Mouse (Mus musculus) CH12.LX (cell line): ENCODE measurements around the gene Clk3.

Source experiments
- ETS1 ChIP-seq: conservative IDR thresholded peaks from 2 replicates; pipeline ENCODE4 v1.6.1; 2012; ENCODE audit warnings: low read depth, mild to moderate bottlenecking, inconsistent platforms, low read length, improper control_type of control experiment, moderate library complexity
- NELFE ChIP-seq: IDR thresholded peaks from 2 replicates; pipeline ENCODE4 v1.6.1; 2011; ENCODE audit warnings: low read depth, low read length, improper control_type of control experiment
- POLR2A ChIP-seq: IDR thresholded peaks from 2 replicates; pipeline ENCODE4 v1.6.1; 2011; ENCODE audit warnings: low read depth, mild to moderate bottlenecking, improper control_type of control experiment, low read length
- SIN3A ChIP-seq: IDR thresholded peaks from 2 replicates; pipeline ENCODE4 v1.6.1; 2012; ENCODE audit warnings: low read length, improper control_type of control experiment, inconsistent platforms
- TCF12 ChIP-seq: IDR thresholded peaks from 2 replicates; pipeline ENCODE4 v1.6.1; 2014; ENCODE audit warnings: low read depth, mild to moderate bottlenecking, inconsistent platforms, low read length, improper control_type of control experiment
- USF1 ChIP-seq: IDR thresholded peaks from 2 replicates; pipeline ENCODE4 v1.6.1; 2014; ENCODE audit warnings: low read depth, mild to moderate bottlenecking, inconsistent platforms, low read length, improper control_type of control experiment

DNA sequence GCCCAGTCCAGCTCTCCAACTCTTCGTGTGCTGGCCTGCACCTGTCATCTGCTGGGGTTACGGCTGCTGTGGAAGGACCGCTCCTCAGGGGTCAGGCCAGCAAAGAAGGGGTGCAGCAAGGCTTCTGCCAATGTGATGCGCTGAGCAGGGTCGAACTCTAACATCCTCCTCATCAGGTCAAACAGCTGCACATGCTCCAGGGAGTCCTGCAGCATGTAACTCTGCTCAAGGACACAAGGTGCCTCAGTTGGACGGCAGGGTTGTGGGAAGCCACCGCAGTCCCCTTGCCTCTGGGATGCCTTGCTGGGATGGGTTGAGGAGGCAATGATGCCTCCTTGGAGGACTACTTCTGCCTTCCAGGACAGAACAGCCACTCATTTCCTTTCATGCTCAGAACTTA is 14.8 kb downstream of the Clk3 start:
- TF ChIP-seq ETS1: no peak
- TF ChIP-seq USF1: no peak
- TF ChIP-seq POLR2A: peak; percentile 17; the same call in 1 of the 2 replicates
- TF ChIP-seq NELFE: no peak
- TF ChIP-seq TCF12: no peak
- no peak for TF ChIP-seq SIN3A
